Mouse (Mus musculus): ENCODE data around the gene BC025920.

The BC025920 gene

GRCm38 (mm10) chr10:81605974-81606751 is at the start of gene BC025920:
Gene BC025920 (plus strand): TSS chr10:81606270.
- peak; percentile 91 for DNase-seq (ENCODE audit: extremely low read depth, insufficient read length, low spot score)

GRCm38 (mm10) chr10:81556282-81556681 is 49.8 kb upstream of the BC025920 start:
- no peak for DNase-seq (ENCODE audit: extremely low read depth, insufficient read length, low spot score)

GRCm38 (mm10) chr10:81557491-81557890 is 48.6 kb upstream of the BC025920 start:
- no peak for DNase-seq (ENCODE audit: extremely low read depth, insufficient read length, low spot score)

GRCm38 (mm10) chr10:81559163-81559626 is 46.9 kb upstream of the BC025920 start, which contains the start of gene Aes:
Gene Aes (plus strand): TSS chr10:81559488.
- DNase-seq (ENCODE audit: extremely low read depth, insufficient read length, low spot score), result peak; percentile 49

GRCm38 (mm10) chr10:81559627-81560539 is 46.2 kb upstream of the BC025920 start:
- peak; percentile 74 for DNase-seq (ENCODE audit: extremely low read depth, insufficient read length, low spot score)

GRCm38 (mm10) chr10:81560719-81561459 is 45.2 kb upstream of the BC025920 start:
- DNase-seq (ENCODE audit: extremely low read depth, insufficient read length, low spot score), result peak; percentile 74

- no peak for DNase-seq (ENCODE audit: extremely low read depth, insufficient read length, low spot score)
These were observed 43.7 kb upstream of the BC025920 start for GRCm38 (mm10) chr10:81562411-81562810.

GRCm38 (mm10) chr10:81563481-81563880 is 42.6 kb upstream of the BC025920 start:
- peak; percentile 87 for DNase-seq (ENCODE audit: extremely low read depth, insufficient read length, low spot score)

GRCm38 (mm10) chr10:81564216-81564615 is 41.9 kb upstream of the BC025920 start:
- peak; percentile 96 for DNase-seq (ENCODE audit: extremely low read depth, insufficient read length, low spot score)

GRCm38 (mm10) chr10:81564734-81565133 is 41.3 kb upstream of the BC025920 start:
- DNase-seq (ENCODE audit: extremely low read depth, insufficient read length, low spot score), result no peak

- DNase-seq (ENCODE audit: extremely low read depth, insufficient read length, low spot score), result no peak
These were observed 40.5 kb upstream of the BC025920 start for GRCm38 (mm10) chr10:81565257-81566228.

GRCm38 (mm10) chr10:81568381-81569191 is 37.5 kb upstream of the BC025920 start:
- DNase-seq (ENCODE audit: extremely low read depth, insufficient read length, low spot score), result no peak

GRCm38 (mm10) chr10:81569507-81570237 is 36.4 kb upstream of the BC025920 start:
- DNase-seq (ENCODE audit: extremely low read depth, insufficient read length, low spot score), result no peak

- no peak for DNase-seq (ENCODE audit: extremely low read depth, insufficient read length, low spot score)
These were observed 35.8 kb upstream of the BC025920 start for GRCm38 (mm10) chr10:81570238-81570800.

- DNase-seq (ENCODE audit: extremely low read depth, insufficient read length, low spot score), result peak; percentile 87
These were observed 35.1 kb upstream of the BC025920 start for GRCm38 (mm10) chr10:81570831-81571500.

GRCm38 (mm10) chr10:81571501-81571876 is 34.6 kb upstream of the BC025920 start:
- DNase-seq (ENCODE audit: extremely low read depth, insufficient read length, low spot score), result peak; percentile 89

GRCm38 (mm10) chr10:81572133-81572671 is 33.9 kb upstream of the BC025920 start:
- no peak for DNase-seq (ENCODE audit: extremely low read depth, insufficient read length, low spot score)
